ENCODE assay signal across 9 mouse cellular contexts in the genomic region with DNA sequence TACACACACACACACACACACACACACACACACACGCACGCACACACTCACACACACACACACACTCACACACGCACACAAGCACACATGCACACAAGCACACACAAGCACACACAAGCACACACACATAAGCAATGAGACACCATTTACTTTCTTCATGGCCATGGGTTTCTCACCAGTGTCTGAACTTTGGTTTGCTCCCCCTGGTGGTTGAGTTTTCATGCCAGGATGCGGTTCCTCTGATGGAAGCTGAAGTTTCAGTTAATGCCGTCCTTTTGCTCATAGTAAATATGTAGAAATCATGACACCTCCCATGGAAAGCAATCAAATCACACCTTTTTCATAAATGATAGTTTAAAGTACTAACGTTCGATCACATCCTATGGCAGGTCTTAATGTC. TPM values are rescaled to one million over a fixed set of nuclear protein-coding genes. Genes with fewer than 3 reads are reported as not detected.
DNase-seq lines count a peak whose midpoint lies in the region; ATAC-seq lines count a peak whose summit lies in the region.
"Had no signal": no experiment of that assay in that cellular context is flagged by ENCODE, and none has a peak within 500 bp of the region (broad histone marks: within the 10 kb centered on the region; RNA-seq: fewer than 3 reads in every experiment).

No protein-coding gene starts in this region.

- ATAC-seq in neural tube, embryonic 11.5 days (ENCODE audit: insufficient read depth, low FRiP score, low TSS enrichment): no peak
- ATAC-seq in neural tube, embryonic 15.5 days (ENCODE audit: low FRiP score): no peak
- ATAC-seq in common myeloid progenitor, adult 5-6 weeks (replicated peaks; ENCODE audit: low read depth, poor library complexity, severe bottlenecking): peak; percentile 77
- no peak; the same call in 1 of the 2 replicates for ATAC-seq in limb, embryonic 11.5 days (ENCODE audit: insufficient number of reproducible peaks, low FRiP score, low TSS enrichment, low read depth)

- H3K4me3 ChIP-seq in neural tube, embryonic 11.5 days (ENCODE audit: low read depth, low read length): no peak overlapping the region
- no peak overlapping the region for H3K4me3 ChIP-seq in neural tube, embryonic 15.5 days (replicated peaks)
- no peak overlapping the region for H3K4me3 ChIP-seq in limb, embryonic 11.5 days (ENCODE audit: low read depth, low read length)
- H3K4me3 ChIP-seq: liver, embryonic 15.5 days had no signal

- WGBS in neural tube, embryonic 11.5 days: 82% methylated on average over 5 of the region's 7 CpGs
- 84% methylated on average over 7 of the region's 7 CpGs for WGBS in neural tube, embryonic 15.5 days
- WGBS in limb, embryonic 11.5 days: 85% methylated on average over 7 of the region's 7 CpGs

- no peaks in the 10 kb centered on the region for H3K36me3 ChIP-seq in neural tube, embryonic 11.5 days (ENCODE audit: control insufficient read depth, insufficient read depth, low read length)
- H3K36me3 ChIP-seq in neural tube, embryonic 15.5 days: no peaks in the 10 kb centered on the region
- no peaks in the 10 kb centered on the region for H3K36me3 ChIP-seq in limb, embryonic 11.5 days (ENCODE audit: control insufficient read depth, insufficient read depth, low read length)
- H3K36me3 ChIP-seq: liver, embryonic 15.5 days had no signal

- H3K4me2 ChIP-seq in neural tube, embryonic 11.5 days (ENCODE audit: low read depth): no peak overlapping the region
- no peak overlapping the region for H3K4me2 ChIP-seq in neural tube, embryonic 15.5 days
- H3K4me2 ChIP-seq in limb, embryonic 11.5 days (ENCODE audit: low read depth, severe bottlenecking): no peak overlapping the region
- H3K4me2 ChIP-seq: liver, embryonic 15.5 days had no signal

- H3K27ac ChIP-seq in neural tube, embryonic 11.5 days (ENCODE audit: low read depth, low read length): no peak overlapping the region
- H3K27ac ChIP-seq in neural tube, embryonic 15.5 days (replicated peaks): no peak overlapping the region
- H3K27ac ChIP-seq in limb, embryonic 11.5 days (replicated peaks; ENCODE audit: low read depth, low read length): no peak overlapping the region
- H3K27ac ChIP-seq: liver, embryonic 15.5 days had no signal

- no peaks in the 10 kb centered on the region for H3K27me3 ChIP-seq in neural tube, embryonic 11.5 days (ENCODE audit: control insufficient read depth, insufficient read depth, low read length)
- no peaks in the 10 kb centered on the region for H3K27me3 ChIP-seq in neural tube, embryonic 15.5 days (replicated peaks)
- no peaks in the 10 kb centered on the region for H3K27me3 ChIP-seq in limb, embryonic 11.5 days (ENCODE audit: control insufficient read depth, insufficient read depth, low read length)
- H3K27me3 ChIP-seq: liver, embryonic 15.5 days had no signal

- H3K9ac ChIP-seq in neural tube, embryonic 11.5 days (ENCODE audit: low read length): no peak overlapping the region
- no peak overlapping the region for H3K9ac ChIP-seq in neural tube, embryonic 15.5 days (replicated peaks)
- H3K9ac ChIP-seq in limb, embryonic 11.5 days (ENCODE audit: low read length): no peak overlapping the region
- H3K9ac ChIP-seq: liver, embryonic 15.5 days had no signal

- no peaks in the 10 kb centered on the region for H3K4me1 ChIP-seq in neural tube, embryonic 11.5 days (ENCODE audit: control insufficient read depth, insufficient read depth, low read length)
- H3K4me1 ChIP-seq in neural tube, embryonic 15.5 days: no peaks in the 10 kb centered on the region
- no peaks in the 10 kb centered on the region for H3K4me1 ChIP-seq in limb, embryonic 11.5 days (ENCODE audit: control insufficient read depth, insufficient read depth, low read length)
- H3K4me1 ChIP-seq: liver, embryonic 15.5 days had no signal

- no peaks in the 10 kb centered on the region for H3K9me3 ChIP-seq in neural tube, embryonic 11.5 days (ENCODE audit: control insufficient read depth, low read length)
- no peaks in the 10 kb centered on the region for H3K9me3 ChIP-seq in neural tube, embryonic 15.5 days (replicated peaks)
- no peaks in the 10 kb centered on the region for H3K9me3 ChIP-seq in limb, embryonic 11.5 days (ENCODE audit: control insufficient read depth, low read length)
- H3K9me3 ChIP-seq: liver, embryonic 15.5 days had no signal

- DNase-seq in gastrocnemius, postnatal 10 days: peak; percentile 36
- no peak for DNase-seq in gastrocnemius, adult 8-10 months (ENCODE audit: low spot score in 2 of 2)
- DNase-seq in neural tube, embryonic 11.5 days (ENCODE audit: low spot score): peak; percentile 31
- peak; percentile 59 for DNase-seq in limb, embryonic 11.5 days (ENCODE audit: low spot score)
- no peak for DNase-seq in spleen, postnatal 36 days (ENCODE audit: low spot score in 2 of 2)
- DNase-seq in cerebellum, adult 11 months: no peak

RNA-seq across cellular contexts. Expression of a gene that starts 23.8 kb away (rescaled TPM):
- total RNA-seq in gastrocnemius, postnatal 10 days (2021): 10 to 100 TPM; 12.9 to 13.9 TPM
- total RNA-seq in gastrocnemius, adult 8-10 months (2022): 10 to 100 TPM; 18.6 to 81.5 (median 59.4) TPM
- polyA plus RNA-seq in neural tube, embryonic 11.5 days (2014; fragmentation: Nextera tagmentation; extraction: Ambion mirVana): 59.7 and 61.3 TPM in 2 replicates
- 101 and 107 TPM in 2 replicates for polyA plus RNA-seq in neural tube, embryonic 15.5 days (2015; fragmentation: Nextera tagmentation; extraction: Ambion mirVana)
- total RNA-seq in common myeloid progenitor, adult 5-6 weeks (2017): 23.4 and 25.7 TPM in 2 replicates
- polyA plus RNA-seq in limb, embryonic 11.5 days (2014; fragmentation: Nextera tagmentation; extraction: Ambion mirVana): 102 and 105 TPM in 2 replicates

Comparison
In these comparisons a context has a peak if more than half of its experiments do, and no peak if none do; other contexts are left out.
1. DNase-seq: peak in gastrocnemius, postnatal 10 days (single experiment), neural tube, embryonic 11.5 days (single experiment) and limb, embryonic 11.5 days (single experiment); none in gastrocnemius, adult 8-10 months (0 of 2), spleen, postnatal 36 days (0 of 2) and cerebellum, adult 11 months (single experiment).